Mouse (Mus musculus) naive thymus-derived CD4-positive, alpha-beta T cell, adult 5 months (primary cell): ENCODE measurements around the gene Capn15. TPM values are rescaled to one million over a fixed set of nuclear protein-coding genes. Genes with fewer than 3 reads are reported as not detected.

Experiments used
- polyA plus RNA-seq: library from polyadenylated mRNA; unstranded; fragments of 100-300 nt; shearing (Covaris generic); gene quantifications from one replicate; pipeline ENCODE4 v1.2.1, GENCODE M21; 2017

The Capn15 gene
- 25.9 TPM for polyA plus RNA-seq

DNA sequence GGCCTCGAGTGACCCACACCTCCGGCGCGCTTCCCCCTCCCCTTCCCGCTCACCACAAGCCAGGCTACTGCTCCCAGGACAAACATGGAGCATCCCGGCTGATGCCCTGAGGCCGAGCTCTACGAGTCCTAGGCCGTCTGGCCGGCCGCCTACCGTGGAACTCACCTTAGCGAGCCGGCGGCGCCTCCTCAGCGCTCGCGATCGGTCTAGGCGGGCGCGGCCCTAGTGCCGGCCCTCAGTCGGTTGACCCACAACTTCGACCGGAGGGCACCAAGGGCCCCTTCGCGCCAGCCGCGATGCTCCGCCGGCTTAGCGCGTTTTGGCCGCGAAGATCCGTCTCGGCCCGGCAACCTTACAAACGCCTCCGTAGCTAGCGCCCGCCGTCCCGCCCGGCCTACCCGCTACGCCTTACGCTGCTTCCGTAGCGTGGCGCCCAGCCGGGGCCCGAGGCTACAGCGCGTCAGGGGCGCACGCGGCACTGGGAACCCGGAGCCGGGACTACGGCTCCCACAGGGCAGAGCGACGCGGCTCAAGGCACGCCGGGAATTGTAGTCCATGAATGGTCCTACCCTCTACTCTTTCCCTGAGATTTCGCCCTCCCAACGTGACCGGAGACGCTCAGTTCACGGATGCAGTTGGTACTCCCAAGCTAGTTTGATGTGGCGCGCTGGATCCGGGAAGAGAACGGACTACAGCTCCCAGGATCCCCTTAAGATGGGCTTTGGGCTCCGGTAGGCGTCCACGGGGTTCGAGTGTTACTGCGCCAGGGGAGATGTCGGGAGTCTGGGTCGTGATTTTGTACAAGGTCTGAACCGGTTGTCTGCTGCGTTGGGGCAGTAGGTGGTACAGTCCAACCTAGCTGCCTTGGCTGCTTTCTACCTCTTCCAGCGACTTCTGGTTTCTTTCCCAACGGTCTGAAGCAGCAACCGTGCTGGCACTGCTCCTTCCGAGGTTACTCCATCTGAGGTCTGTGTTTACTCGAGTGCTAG lies at the start of gene Capn15:
Gene Capn15, minus strand, starts transcription at position 491 of the 989 bp plus-strand sequence.

DNA sequence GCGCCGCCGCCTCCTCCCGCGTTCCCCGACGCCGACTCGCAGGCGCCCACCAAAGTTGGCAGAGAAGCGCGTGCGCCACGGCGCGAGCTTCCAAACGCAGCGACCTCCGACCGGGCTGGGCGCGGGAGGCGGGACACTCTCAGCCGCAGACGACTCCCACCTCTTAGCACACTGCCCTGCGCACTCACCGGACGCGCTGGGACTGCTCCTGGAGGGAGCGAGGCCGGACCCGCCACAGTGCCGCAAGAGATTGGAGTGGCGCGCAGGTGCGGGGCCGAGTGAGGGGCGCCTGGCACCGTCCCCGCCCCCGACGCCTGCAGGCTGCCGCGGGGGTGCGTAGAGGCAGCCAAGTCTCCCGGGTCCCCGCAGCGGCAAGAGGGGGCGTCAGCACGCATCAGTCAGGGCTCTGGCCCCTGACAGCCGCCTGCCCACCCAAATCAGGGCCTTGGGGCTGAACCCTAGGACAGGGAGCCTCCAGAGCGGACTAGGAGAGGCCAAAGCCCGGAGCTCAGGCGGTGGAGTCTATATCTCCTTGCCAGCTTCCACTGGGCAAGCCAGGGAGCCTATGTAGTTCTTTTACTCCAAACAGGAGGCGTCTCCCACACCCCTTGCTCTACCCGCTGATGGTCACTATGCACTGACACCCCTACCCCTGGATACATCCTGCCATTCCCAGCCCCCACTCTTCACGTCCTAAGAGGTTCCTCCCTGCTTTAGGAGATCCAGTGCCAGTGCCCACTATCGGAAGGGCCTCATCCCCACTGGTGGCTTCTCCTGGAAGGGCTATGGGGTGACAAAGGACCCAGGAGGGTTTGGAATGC lies 33.6 kb downstream of the Capn15 start, which contains the start of gene A930017K11Rik:
Gene A930017K11Rik, minus strand, starts transcription at position 763 of the 821 bp plus-strand sequence.

DNA sequence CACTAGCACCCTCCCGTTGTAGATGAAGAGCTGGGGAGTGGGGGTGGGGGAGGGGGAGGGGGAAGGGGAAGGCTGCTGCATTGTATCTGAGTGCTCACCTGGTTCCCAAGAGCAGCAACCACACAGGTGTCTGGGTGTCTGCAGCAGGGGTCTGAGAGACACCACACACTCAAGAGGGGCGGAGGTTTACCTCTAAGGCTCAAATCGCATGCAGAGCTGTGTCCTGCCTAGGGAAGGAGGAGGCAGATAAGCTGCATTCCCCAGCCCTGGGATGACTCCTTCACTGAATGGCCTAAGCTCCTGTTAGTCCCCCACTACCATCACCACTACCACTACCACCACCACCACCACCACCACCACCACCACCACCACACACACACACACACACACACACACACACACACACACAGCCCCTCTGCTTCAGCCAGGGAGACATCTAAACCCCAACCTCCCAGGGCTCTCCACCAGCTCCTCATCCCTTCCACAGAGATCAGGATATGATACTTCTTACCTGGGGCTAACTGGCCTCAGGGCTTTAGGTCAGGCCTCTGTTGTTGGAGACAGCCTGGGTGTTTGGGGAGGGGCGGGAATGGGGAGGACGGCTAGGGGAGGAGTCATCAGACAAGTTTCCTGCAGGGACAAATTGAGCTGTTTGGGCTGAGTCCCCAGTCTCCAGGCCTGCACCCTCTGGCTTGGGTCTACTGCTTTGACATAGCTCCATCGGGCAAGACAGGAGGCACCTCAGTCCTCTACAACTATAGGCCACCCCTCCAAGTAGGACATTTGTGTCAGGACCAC lies 41.0 kb downstream of the Capn15 start, which contains the start of the genes Pigq and Nhlrc4:
Gene Pigq, minus strand, starts transcription at position 571 of the 798 bp plus-strand sequence.
Gene Nhlrc4, minus strand, starts transcription at position 596 of the 798 bp plus-strand sequence.

DNA sequence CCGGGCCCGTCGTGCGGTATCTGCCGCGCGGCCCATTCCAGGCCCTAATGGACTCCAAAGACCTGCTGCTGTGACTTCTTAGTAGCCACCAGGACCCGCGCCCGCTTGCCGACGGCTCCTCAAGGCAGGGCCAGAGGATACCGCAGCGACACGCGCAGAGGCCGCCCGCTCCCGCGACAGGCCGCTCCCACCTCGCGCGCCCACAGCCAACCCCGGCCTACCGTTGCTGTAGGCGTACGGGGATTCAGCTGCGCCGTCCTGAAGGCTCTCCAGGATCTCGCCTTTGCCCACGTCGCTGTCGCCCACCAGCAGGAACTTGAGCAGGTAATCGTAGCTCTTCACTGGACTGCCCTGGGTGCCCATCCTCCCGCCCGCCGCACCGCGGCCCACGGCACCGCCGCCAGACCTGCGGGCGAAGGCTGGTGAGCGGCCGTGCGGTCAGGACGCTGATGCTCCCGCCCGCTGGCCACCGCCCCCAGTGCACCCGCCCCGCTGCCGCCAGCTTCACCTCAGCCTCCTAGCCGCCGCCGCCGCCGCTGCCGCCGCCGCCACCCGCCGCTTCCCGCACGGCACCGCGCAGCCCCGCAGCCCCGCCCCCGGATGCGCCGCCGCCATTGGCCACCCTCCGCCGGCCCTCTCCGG lies 66.3 kb downstream of the Capn15 start, which contains the start of gene Rab40c:
Gene Rab40c, minus strand, starts transcription at position 584 of the 642 bp plus-strand sequence.

Other genes with a start within 250 kb of the Capn15 start
- not detected for gene Mslnl, start 249.8 kb downstream of the Capn15 start, polyA plus RNA-seq
- gene Msln, start 231.4 kb downstream of the Capn15 start, polyA plus RNA-seq: not detected
- gene Narfl, start 212.0 kb downstream of the Capn15 start, polyA plus RNA-seq: 21.6 TPM
- 25.7 TPM for gene Haghl, start 200.1 kb downstream of the Capn15 start, polyA plus RNA-seq
- gene Ccdc78, start 199.2 kb downstream of the Capn15 start, polyA plus RNA-seq: not detected
- 109 TPM for gene Fam173a, start 192.9 kb downstream of the Capn15 start, polyA plus RNA-seq
- gene AC134908.4, start 190.1 kb downstream of the Capn15 start, polyA plus RNA-seq: not detected
- gene Metrn, start 188.7 kb downstream of the Capn15 start, polyA plus RNA-seq: 28.3 TPM
- gene Fbxl16, start 176.7 kb downstream of the Capn15 start, polyA plus RNA-seq: not detected
- gene Wdr24, start 162.2 kb downstream of the Capn15 start, polyA plus RNA-seq: 22.7 TPM
- 27.1 TPM for gene Jmjd8, start 156.9 kb downstream of the Capn15 start, polyA plus RNA-seq
- gene Stub1, start 152.4 kb downstream of the Capn15 start, polyA plus RNA-seq: 149 TPM
- gene Rhbdl1, start 148.5 kb downstream of the Capn15 start, polyA plus RNA-seq: 0.98 TPM
- gene Gm20683, start 144.0 kb downstream of the Capn15 start, polyA plus RNA-seq: 1.8 TPM
- gene Rhot2, start 140.9 kb downstream of the Capn15 start, polyA plus RNA-seq: 31.6 TPM
- 11.6 TPM for gene Wdr90, start 124.3 kb downstream of the Capn15 start, polyA plus RNA-seq
- gene Mcrip2, start 117.0 kb downstream of the Capn15 start, polyA plus RNA-seq: 7.4 TPM
- gene Mettl26, start 110.7 kb downstream of the Capn15 start, polyA plus RNA-seq: 46.3 TPM
- 0.81 TPM for gene Wfikkn1, start 104.9 kb downstream of the Capn15 start, polyA plus RNA-seq
- gene Rab40c, start 66.1 kb downstream of the Capn15 start, polyA plus RNA-seq: 21.6 TPM
- gene Pigq, start 40.9 kb downstream of the Capn15 start, polyA plus RNA-seq: 44.4 TPM
- not detected for gene Nhlrc4, start 40.8 kb downstream of the Capn15 start, polyA plus RNA-seq
- not detected for gene A930017K11Rik, start 33.2 kb downstream of the Capn15 start, polyA plus RNA-seq
- gene Rab11fip3, start 83.8 kb upstream of the Capn15 start, polyA plus RNA-seq: 15.6 TPM
- gene Decr2, start 104.5 kb upstream of the Capn15 start, polyA plus RNA-seq: 17.6 TPM
- 10.2 TPM for gene Nme4, start 109.8 kb upstream of the Capn15 start, polyA plus RNA-seq
- gene Tmem8, start 127.5 kb upstream of the Capn15 start, polyA plus RNA-seq: 28.4 TPM
- 44.7 TPM for gene Mrpl28, start 137.7 kb upstream of the Capn15 start, polyA plus RNA-seq
- gene Axin1, start 152.9 kb upstream of the Capn15 start, polyA plus RNA-seq: 146 TPM
- not detected for gene Pdia2, start 213.3 kb upstream of the Capn15 start, polyA plus RNA-seq
- gene Rgs11, start 217.2 kb upstream of the Capn15 start, polyA plus RNA-seq: 39.8 TPM
- not detected for gene Arhgdig, start 222.0 kb upstream of the Capn15 start, polyA plus RNA-seq